Mouse (Mus musculus) heart, embryonic 11.5 days (tissue): ENCODE data around the gene Fiz1. TPM values are rescaled to one million over a fixed set of nuclear protein-coding genes. Genes with fewer than 3 reads are reported as not detected.

Experiments
- ATAC-seq: fragments of 200-750 bp; cut with Nextera tagmentation; replicated peaks from 2 replicates; pipeline ENCODE4 v1.8.0; 2017; ENCODE audit warnings: moderate library complexity; ENCODE audit not compliant: insufficient number of reproducible peaks, low FRiP score, low TSS enrichment
- H3K27ac ChIP-seq: fragments of 300-500 bp; sonication (generic); 2 replicates; pipeline ENCODE4 v1.5.1; 2014; ENCODE audit warnings: mild to moderate bottlenecking, low read depth, low read length
- H3K27me3 ChIP-seq: fragments of 300-500 bp; sonication (generic); 2 replicates; pipeline ENCODE4 v1.6.1; 2014; ENCODE audit warnings: mild to moderate bottlenecking, low read length, mixed read lengths; ENCODE audit not compliant: control insufficient read depth, insufficient read depth
- H3K36me3 ChIP-seq: fragments of 300-500 bp; sonication (generic); 2 replicates; pipeline ENCODE4 v1.6.1; 2014; ENCODE audit warnings: mild to moderate bottlenecking, low read length, moderate library complexity, mixed read lengths; ENCODE audit not compliant: control insufficient read depth, insufficient read depth
- H3K4me1 ChIP-seq: fragments of 300-500 bp; sonication (generic); 2 replicates; pipeline ENCODE4 v1.6.1; 2014; ENCODE audit warnings: low read length; ENCODE audit not compliant: control insufficient read depth, insufficient read depth
- H3K4me2 ChIP-seq: fragments of 300-500 bp; sonication (generic); 2 replicates; pipeline ENCODE4 v1.6.1; 2014; ENCODE audit warnings: mild to moderate bottlenecking, moderate library complexity
- H3K4me3 ChIP-seq: fragments of 300-500 bp; sonication (generic); 2 replicates; pipeline ENCODE4 v1.5.1; 2014; ENCODE audit warnings: low read depth, low read length
- H3K9ac ChIP-seq: fragments of 300-500 bp; sonication (generic); 2 replicates; pipeline ENCODE4 v1.6.1; 2014; ENCODE audit warnings: mild to moderate bottlenecking, low read depth, low read length, moderate library complexity
- H3K9me3 ChIP-seq: fragments of 300-500 bp; sonication (generic); replicated peaks from 2 replicates; pipeline ENCODE4 v1.6.1; 2016; ENCODE audit warnings: low read length; ENCODE audit not compliant: control insufficient read depth
- WGBS: fragments of 180-500 bp; shearing (Covaris S2); extraction: QIAGEN DNeasy Blood & Tissue Kit; methylation state at CpG from one replicate; pipeline ENCODE4 v1.1.7; 2014; ENCODE audit not compliant: insufficient replicate concordance; 5-methylcytosine and 5-hydroxymethylcytosine counted together
- polyA plus RNA-seq: library from polyadenylated mRNA; unstranded; fragments of >200 nt; fragmentation: Nextera tagmentation; extraction: Ambion mirVana; gene quantifications from 2 replicates; pipeline ENCODE4 v1.2.1, GENCODE M21; 2014

Fiz1 gene
- polyA plus RNA-seq, 1 experiment from 2014 or later: 25.5 TPM

GRCm38 (mm10) chr7:5046112-5046511, 31.6 kb upstream of the Fiz1 start:
- Histone ChIP-seq H3K36me3 (no peaks in the 10 kb centered on the region; the same call in 1 of the 2 replicates), H3K9me3 (no peaks in the 10 kb centered on the region), H3K27me3 (no peaks in the 10 kb centered on the region), H3K4me2 (no peak overlapping the region), H3K9ac (no peak overlapping the region), H3K4me3 (no peak overlapping the region), H3K4me1 (no peaks in the 10 kb centered on the region), H3K27ac (no peak overlapping the region)
- ATAC-seq: no peak
- WGBS: 73% methylated on average over 2 of the region's 2 CpGs

- Histone ChIP-seq H3K27ac (no peak overlapping the region), H3K4me2 (no peak overlapping the region), H3K4me1 (no peaks in the 10 kb centered on the region), H3K9ac (no peak overlapping the region), H3K27me3 (no peaks in the 10 kb centered on the region), H3K9me3 (no peaks in the 10 kb centered on the region), H3K36me3 (no peaks in the 10 kb centered on the region; the same call in 1 of the 2 replicates), H3K4me3 (no peak overlapping the region)
- ATAC-seq: no peak
- 52% methylated on average over 2 of the region's 2 CpGs for WGBS
Observed at GRCm38 (mm10) chr7:5044981-5045380, 30.5 kb upstream of the Fiz1 start.

- H3K9ac ChIP-seq: peak overlapping the region; percentile 80
- 35% methylated on average over 5 of the region's 5 CpGs for WGBS
- peak overlapping the region; percentile 62 for H3K4me3 ChIP-seq
Observed at GRCm38 (mm10) chr7:5038940-5039339, 24.4 kb upstream of the Fiz1 start.

DNA sequence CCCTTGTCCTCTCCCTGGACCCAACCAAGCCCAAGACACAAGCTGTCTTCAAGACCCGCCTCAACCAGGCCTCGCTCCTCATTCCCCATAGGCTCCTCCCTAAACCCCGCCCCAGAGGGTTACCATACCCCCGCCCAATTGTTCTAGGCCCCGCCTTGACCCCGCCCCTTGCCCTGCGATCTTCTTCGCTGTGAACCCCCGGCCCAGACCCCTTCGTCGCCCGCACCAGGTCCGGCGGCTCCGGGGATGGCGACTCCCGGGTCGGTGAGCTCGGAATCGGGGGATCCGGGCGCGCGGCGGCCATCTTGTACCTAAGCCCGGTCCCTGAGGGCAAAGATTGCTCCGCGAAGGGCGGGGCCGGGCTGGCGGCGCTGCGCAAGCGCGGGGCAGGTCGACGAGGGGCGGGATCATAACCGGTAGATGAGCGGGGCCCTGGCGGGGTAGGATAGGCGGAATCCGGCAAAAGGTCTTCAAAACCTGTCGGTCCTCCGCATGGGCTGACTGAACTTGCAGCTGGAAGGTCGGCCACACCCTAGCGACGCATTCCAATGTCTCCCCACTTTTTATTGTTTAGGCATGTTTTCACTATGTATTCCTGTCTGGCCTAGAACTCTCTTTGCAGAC, 23.7 kb upstream of the Fiz1 start, which contains the start of gene Zfp784:
Gene Zfp784 (minus strand): TSS at position 338 of the 624 bp plus-strand sequence.
- H3K27me3 ChIP-seq: no peaks in the 10 kb centered on the region
- no peaks in the 10 kb centered on the region for H3K9me3 ChIP-seq
- H3K4me3 ChIP-seq: peak within 1 kb of the TSS; percentile 62
- peaks cover 4% of the 10 kb centered on the region; the same call in 1 of the 2 replicates for H3K4me1 ChIP-seq
- peaks cover 24% of the 10 kb centered on the region for H3K36me3 ChIP-seq
- ATAC-seq: peak; percentile 95
- H3K27ac ChIP-seq: peak within 1 kb of the TSS; percentile 89
- H3K4me2 ChIP-seq: peak within 1 kb of the TSS; percentile 71
- WGBS: 0% methylated on average over 48 of the region's 48 CpGs
- H3K9ac ChIP-seq: peak within 1 kb of the TSS; percentile 80

More at GRCm38 (mm10) chr7:5038940-5039339, 24.4 kb upstream of the Fiz1 start:
- no peaks in the 10 kb centered on the region for H3K9me3 ChIP-seq
- H3K4me1 ChIP-seq: peaks cover 4% of the 10 kb centered on the region; the same call in 1 of the 2 replicates
- no peak for ATAC-seq
- peak overlapping the region; percentile 89; the same call in 1 of the 2 replicates for H3K27ac ChIP-seq
- peak overlapping the region; percentile 71 for H3K4me2 ChIP-seq
- peaks cover 17% of the 10 kb centered on the region for H3K36me3 ChIP-seq
- no peaks in the 10 kb centered on the region for H3K27me3 ChIP-seq

DNA sequence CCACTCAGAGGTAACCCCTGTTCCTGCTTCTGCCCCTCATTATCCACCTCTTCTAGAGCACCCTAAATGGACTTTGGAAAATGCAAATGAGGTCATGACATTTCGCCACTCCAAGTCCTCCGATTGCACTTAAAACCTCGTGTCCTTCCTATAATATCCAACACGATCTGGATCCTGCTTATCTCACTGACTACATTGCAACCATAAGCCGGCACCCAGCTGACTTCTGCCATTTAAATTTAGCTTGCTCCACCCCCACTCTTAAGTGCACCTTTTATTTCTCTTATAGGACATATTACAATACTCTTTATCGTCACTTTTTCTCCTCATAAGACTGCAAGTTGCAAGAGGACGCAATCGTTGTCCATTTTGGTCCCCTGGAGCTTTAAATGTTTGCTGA, 23.0 kb upstream of the Fiz1 start:
- no peak overlapping the region for H3K9ac ChIP-seq
- peak overlapping the region; percentile 62 for H3K4me3 ChIP-seq
- H3K4me2 ChIP-seq: peak overlapping the region; percentile 71
- WGBS: 78% methylated on average over 8 of the region's 8 CpGs
- H3K27me3 ChIP-seq: no peaks in the 10 kb centered on the region
- peaks cover 4% of the 10 kb centered on the region; the same call in 1 of the 2 replicates for H3K4me1 ChIP-seq
- peaks cover 31% of the 10 kb centered on the region for H3K36me3 ChIP-seq
- ATAC-seq: no peak
- H3K27ac ChIP-seq: peak overlapping the region; percentile 89; the same call in 1 of the 2 replicates
- peaks cover under 1% of the 10 kb centered on the region for H3K9me3 ChIP-seq

DNA sequence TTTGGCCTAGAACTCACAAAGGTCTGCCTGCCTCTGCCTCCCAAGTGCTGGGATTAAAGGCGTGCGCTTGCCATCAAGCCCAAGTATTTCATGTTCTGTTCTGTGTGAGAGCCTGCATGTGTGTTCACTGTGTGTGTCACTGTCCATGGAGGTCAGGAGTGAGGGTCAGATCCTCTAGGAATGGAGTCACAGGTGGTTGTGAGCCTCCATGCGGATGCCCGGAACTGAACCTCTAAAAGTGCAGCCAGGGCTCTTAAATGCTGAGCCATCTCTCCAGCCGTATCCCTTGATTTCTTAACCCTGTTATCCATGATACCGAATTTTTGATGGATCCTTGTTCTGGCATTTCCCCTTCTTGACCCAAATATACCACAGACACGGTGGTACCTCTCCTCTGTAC, 22.5 kb upstream of the Fiz1 start:
- Histone ChIP-seq H3K9ac (no peak overlapping the region), H3K4me1 (peaks cover 4% of the 10 kb centered on the region; the same call in 1 of the 2 replicates), H3K4me2 (no peak overlapping the region; the same call in 1 of the 2 replicates), H3K27me3 (no peaks in the 10 kb centered on the region), H3K9me3 (peaks cover 5% of the 10 kb centered on the region), H3K4me3 (no peak overlapping the region; the same call in 1 of the 2 replicates), H3K36me3 (peaks cover 35% of the 10 kb centered on the region), H3K27ac (no peak overlapping the region)
- 87% methylated on average over 7 of the region's 7 CpGs for WGBS
- no peak for ATAC-seq

GRCm38 (mm10) chr7:5036136-5036535, 21.6 kb upstream of the Fiz1 start:
- peaks cover 44% of the 10 kb centered on the region for H3K36me3 ChIP-seq
- no peak for ATAC-seq
- H3K9me3 ChIP-seq: peaks cover 13% of the 10 kb centered on the region
- no peak overlapping the region for H3K4me3 ChIP-seq
- 83% methylated on average over 9 of the region's 9 CpGs for WGBS
- no peak overlapping the region for H3K4me2 ChIP-seq
- peaks cover 4% of the 10 kb centered on the region; the same call in 1 of the 2 replicates for H3K4me1 ChIP-seq
- H3K27ac ChIP-seq: no peak overlapping the region
- H3K27me3 ChIP-seq: no peaks in the 10 kb centered on the region
- no peak overlapping the region for H3K9ac ChIP-seq

- Histone ChIP-seq H3K36me3 (peaks cover 49% of the 10 kb centered on the region), H3K4me3 (no peak overlapping the region), H3K27me3 (no peaks in the 10 kb centered on the region), H3K9ac (no peak overlapping the region), H3K9me3 (peaks cover 19% of the 10 kb centered on the region), H3K4me2 (no peak overlapping the region), H3K4me1 (peaks cover 4% of the 10 kb centered on the region; the same call in 1 of the 2 replicates), H3K27ac (no peak overlapping the region)
- ATAC-seq: no peak
- 91% methylated on average over 17 of the region's 17 CpGs for WGBS
Observed at GRCm38 (mm10) chr7:5035628-5036027, 21.1 kb upstream of the Fiz1 start.
